Mouse (Mus musculus): ENCODE data around the gene Tenm2.

- TF ChIP-seq CTCF (conservative IDR thresholded peaks at IDR 0.05; ENCODE audit: insufficient read depth, insufficient read length, low read depth, low read length) = peak; percentile 94
- no peak for TF ChIP-seq POLR2A (IDR thresholded peaks at IDR 0.05; ENCODE audit: low read depth, low read length)
These were observed 1190.0 kb downstream of the Tenm2 start for GRCm38 (mm10) chr11:36045681-36046276.

All from kidney, adult 2 months (tissue).